Mouse (Mus musculus) kidney, adult 18-20 months (tissue): ENCODE results near the gene Snrnp48.

Experiments used
- DNase-seq: peaks from one replicate; pipeline ENCODE4 v3.0.0; 2021

Snrnp48 gene

DNA sequence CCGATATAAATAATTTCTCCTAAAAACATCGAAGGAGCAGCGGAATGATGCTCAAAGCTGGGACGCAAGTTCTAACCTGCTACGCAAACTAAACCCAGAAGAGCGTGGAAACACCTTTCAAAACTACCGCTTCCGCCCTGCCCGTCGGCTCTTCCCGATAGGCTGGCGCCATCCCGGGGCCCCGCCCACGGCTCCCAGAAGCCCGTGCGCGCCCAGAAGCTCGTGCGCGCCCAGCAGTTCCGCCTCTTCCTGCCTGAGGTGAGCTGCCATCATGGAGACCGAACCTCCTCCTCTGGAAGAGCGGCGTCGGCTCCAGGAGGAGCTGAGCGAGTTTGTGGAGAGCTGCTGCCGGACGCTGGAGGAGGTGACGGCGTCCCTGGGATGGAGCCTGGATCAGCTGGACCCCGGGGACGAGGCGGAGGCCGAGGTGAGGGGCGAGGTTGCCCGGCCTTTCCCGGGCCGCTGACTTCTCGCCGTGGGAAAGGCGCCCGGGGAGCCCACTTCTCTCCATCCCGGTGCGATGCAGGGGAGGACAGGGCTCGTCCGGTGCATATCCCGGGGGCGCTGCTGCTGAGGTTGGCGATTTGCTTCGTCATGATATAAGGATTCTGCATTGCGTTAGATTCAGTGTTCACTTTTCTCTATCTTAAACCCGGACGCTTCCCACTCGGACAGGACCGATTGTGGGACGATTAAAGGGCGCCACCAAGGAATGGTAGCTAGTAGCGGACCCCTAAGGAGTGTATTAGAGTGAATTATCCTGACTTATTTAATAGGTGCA, at the start of gene Snrnp48:
Gene Snrnp48 (plus strand): TSS at position 237 of the 781 bp plus-strand sequence.
- peak; percentile 89 for DNase-seq

DNA sequence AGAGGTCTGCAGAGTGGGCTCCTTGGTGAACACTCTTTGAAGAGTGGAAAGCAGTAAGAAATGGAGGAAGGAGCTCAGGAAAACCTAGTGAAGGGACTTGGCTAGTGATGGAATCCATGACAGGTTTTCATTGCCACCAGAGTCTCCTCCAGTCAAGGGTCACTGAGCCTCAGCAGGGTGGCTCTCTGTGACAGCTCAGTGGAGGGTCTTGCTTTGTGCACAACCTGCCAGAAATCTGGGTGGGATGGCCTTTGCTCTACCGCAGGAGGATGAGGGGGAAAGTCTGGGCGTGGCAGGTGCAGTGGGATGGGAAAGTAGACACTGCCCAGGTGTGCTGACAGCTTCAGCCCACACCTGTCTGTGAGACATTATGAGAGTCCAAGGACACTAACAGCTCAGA, 49.2 kb upstream of the Snrnp48 start:
- no peak for DNase-seq

DNA sequence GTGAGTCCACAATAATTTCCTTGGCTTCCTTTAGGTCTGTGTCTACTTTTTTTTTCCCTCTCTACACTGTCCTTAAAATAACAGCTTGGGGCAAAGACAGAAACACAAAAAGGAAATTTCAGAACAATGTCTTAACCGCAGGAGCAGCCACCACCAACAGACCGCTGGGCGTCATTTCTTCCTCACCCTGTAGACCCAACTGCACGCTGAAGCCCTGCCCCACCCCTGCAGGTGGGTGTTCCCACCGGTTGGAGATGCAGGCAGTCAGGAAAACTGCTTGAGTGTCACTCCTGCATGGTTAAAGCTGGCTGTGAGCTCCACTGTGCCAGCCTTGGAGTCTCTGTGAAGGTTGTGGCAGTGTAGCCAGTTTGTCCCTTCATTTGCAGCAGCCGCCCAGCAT, 47.1 kb upstream of the Snrnp48 start:
- no peak for DNase-seq

DNA sequence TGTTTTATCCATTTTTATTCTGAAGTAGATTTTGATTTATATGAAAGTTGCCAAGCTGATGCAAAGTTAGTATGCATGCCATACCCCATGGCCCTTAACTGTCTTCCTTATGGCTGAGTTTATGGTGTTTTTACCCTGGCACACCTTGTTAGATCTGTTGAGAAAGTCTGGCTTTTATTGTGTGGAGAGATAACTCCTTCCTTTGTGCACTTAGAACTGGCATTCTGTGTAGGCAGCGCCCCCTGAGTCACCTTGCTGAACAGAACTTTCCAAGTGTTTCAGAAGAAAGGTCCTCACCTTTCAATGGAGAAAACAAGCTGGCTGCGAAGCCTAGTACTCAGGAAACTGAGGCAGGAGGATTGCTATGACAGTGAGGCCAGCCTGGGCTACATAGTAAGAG, 42.7 kb upstream of the Snrnp48 start:
- no peak for DNase-seq

DNA sequence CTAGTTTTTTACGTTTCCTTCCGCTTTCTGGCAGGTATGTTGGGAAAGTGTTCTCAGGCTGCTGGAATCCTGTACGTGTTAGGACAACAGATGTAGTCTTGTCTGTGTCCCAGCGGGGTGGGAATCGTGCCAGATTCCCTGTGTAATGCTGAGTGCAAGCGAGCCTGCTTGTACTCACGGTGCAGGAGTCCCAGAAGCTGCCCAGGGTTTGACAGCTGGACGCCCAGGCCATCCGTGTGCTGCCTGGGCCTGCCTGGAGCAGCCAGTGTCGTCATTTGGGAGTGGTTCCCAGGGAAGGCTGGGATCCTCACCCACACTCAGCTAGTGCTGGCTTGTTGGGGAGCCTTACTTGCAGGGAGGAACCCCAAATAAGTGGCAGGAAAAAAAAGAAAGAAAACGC, 42.1 kb upstream of the Snrnp48 start:
- no peak for DNase-seq

DNA sequence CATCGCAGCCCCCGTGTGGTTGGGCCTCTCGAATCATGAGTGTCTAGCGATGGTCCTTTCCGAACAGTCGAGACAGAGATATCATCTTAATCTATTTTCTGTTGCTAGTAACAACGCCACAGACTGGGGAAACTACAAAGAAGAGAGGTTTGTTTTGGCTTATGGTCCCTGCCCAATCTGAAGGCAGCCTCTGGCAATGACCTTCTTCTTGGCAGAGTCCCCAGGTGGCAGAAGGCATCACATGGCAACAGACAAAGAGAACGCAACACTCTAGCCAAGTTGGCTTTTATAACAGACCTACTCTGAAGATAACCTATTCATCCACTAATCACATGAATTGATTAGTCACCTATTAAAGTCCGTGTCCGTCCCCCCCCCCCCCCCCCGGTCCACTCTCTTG, 39.8 kb upstream of the Snrnp48 start:
- no peak for DNase-seq

DNA sequence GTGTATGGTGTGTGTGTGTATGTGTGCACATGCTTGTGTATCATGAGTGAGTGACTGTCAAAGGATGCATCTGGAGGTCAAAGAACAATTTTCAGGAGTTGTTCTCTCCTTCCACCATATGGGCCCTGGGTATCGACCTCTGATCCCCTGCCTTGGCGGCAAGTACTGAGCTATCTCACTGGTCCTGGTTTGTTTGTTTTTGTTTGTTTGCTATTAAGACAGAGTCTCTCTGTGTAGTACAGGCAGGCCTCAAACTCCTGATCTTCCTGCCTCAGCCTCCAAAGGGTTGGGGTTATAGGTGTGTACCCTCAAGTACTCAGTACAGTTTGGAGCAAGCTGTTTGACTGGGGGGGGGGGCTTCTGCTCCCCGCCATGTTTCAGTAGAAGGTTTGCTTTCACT, 37.7 kb upstream of the Snrnp48 start:
- no peak for DNase-seq

DNA sequence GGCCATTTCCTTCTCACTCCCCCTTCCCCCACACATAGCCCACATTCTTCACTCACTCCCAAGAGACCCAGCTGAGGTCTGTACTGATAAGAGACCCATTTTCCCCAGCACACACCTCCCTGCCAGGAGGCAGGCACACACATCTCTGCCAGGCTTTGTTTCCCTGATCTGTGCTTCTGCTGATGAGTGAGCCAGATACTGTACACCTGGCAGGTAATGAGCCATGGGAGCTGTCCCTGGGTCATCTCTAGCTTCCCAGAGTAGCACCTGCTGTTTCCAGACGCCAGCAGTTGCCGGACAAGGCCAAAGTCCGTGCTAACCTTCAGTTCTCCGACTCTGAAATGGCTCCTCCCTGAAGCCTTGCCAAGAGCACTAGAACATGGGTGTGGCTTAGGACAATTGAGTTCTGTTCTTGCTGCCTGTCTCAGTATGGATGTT, 34.0 kb upstream of the Snrnp48 start:
- DNase-seq: peak; percentile 47

DNA sequence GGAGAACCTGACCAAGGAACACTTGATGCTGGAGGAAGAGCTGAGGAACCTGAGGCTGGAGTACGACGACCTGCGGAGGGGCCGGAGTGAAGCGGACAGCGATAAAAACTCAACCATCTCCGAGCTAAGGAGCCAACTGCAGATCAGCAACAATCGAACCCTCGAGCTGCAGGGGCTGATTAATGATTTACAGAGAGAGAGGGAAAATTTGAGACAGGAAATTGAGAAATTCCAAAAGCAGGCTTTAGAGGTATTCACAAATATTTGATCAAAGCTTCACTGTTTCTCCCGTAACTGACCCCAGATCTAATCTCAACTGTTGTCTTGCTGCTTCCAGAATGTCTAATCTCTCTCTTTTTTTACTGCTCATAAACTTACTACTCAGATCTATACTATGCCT, 11.3 kb upstream of the Snrnp48 start:
- no peak for DNase-seq

DNA sequence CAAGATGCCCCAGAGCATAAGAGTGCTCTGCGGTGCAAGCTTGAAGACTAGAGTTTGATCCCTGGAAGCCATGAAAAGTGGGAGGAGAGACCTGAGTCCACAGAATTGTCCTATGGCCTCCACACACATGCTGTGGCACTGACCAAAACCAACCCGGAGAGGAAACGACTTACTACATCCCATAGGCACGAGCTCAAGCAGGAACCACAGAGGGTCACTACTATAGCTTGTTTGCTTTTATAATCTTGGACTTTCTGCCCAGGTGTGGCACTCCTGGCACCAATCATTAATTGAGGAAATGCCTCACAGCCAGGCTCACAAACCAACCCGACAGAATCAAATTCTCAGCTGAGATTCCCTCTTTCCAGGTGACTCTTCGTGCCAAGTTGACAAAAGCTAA, 3.3 kb upstream of the Snrnp48 start:
- no peak for DNase-seq

DNA sequence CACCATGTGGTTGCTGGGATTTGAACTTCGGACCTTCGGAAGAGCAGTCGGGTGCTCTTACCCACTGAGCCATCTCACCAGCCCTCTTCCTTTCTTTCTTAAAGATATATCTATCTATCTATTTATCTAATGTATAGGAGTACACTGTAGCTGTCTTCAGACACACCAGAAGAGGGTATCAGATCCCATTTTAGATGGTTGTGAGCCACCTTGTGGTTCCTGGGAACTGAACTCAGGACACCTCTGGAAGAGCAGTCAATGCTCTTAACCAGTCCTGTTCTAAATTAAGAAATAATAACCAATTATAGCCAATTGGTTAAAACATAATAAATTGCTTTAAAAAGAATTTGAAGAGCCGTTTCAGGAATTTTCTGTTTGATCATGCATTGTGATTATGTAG, 567 bp upstream of the Snrnp48 start:
- DNase-seq: no peak

DNA sequence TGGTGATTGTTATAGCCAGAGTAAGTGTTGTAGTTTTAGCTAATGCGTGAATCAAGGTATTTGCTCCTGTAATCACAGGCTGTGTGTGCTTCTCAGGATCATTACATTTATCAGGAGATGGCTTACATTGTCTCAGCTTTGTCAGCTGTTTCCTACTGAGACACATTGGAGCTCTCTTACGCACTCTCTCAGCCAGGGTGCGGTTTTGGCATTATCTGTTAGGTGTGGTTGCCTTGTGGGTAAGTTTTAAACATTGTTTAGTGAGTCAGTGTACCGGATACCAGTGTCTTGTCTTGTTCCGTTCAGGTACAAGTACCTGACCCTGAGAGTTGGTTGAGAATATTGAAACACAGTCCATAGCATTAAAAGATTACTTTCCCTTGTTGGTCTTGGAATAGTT, 6.4 kb downstream of the Snrnp48 start:
- no peak for DNase-seq

DNA sequence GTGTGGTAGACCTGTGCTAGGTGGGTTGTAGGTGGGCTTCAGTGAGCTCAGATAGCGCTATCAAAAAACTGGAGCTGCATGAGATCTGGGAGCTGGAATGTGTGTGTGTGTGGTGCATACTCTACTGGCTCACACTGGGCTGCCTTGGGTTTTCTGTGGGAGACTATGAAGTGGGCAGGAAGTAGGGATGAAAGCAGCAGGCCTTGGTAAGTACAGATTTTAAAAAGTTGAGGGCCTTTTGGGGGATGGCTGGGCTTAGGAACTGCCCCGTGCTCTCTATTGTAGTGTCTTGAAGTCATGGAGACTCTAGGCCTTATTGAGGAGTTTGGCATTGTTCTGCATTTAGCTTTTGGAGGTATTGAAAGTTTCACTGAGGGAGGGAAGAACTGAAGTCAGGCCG, 13.9 kb downstream of the Snrnp48 start:
- DNase-seq: no peak

DNA sequence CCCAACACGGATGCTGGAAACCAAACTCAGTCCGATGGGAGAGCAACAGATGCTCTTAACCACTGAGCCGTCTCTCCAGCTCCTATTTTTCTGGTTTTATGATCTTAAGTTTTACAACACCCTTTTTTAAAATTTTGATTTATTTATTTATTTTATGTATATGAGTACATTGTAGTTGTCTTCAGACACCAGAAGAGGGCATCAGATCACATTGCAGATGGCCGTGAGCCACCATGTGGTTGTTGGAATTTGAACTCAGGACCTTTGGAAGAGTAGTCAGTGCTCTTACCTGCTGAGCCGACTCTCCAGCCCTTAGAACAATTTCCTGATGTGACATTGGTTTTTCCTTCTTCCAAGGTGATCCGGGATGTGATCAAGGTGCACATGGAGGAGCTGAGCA, 15.6 kb downstream of the Snrnp48 start:
- no peak for DNase-seq

DNA sequence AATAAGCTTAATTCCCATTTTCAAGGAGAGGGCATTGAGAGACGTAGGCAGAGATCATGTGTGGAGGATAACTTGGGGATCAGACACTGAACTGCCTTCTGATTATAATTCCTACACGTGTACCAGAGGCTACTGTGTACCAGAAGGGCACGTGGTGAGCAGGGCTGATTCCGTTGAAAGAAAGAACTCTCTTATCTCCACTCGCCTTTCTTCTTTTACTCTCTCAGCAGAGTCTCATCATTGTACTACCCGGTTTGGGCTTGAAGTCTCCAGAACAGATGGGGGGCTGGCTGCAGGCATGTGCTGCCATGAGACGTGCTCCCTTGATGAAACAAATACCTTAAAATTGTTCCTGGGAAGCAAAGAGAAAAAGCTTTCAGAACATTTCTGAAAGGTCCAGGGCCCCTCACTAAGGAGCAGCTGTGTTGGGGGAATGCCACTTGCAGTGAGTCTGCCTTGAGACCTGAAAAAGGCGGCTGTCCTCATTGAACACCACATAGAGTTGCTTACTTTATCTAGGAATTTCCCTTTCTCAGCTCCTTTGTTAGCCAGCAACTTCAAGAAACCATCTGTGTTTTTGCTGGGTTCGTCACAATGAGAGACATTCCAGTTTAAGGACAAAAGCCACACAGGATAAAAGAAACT, 25.6 kb downstream of the Snrnp48 start:
- no peak for DNase-seq

DNA sequence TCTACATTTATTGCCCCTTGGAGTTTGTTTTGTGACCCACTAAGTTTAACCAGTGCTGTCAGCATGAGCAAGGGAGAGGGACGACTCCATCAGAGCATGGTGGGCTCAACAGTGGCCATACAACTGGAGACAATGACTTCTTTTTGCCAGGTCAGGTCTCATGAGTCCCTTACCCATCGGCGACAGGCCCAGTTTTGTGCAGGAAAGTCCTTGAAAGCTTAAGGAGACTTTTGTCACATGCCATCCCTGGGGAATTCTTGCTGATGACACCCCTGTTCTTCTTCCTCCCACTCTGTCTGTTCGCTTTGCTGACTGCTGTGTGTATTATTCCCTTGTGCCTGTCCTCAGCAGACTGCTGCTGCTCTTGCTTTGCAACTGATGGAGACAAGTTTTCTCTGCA, 27.7 kb downstream of the Snrnp48 start:
- DNase-seq: no peak

DNA sequence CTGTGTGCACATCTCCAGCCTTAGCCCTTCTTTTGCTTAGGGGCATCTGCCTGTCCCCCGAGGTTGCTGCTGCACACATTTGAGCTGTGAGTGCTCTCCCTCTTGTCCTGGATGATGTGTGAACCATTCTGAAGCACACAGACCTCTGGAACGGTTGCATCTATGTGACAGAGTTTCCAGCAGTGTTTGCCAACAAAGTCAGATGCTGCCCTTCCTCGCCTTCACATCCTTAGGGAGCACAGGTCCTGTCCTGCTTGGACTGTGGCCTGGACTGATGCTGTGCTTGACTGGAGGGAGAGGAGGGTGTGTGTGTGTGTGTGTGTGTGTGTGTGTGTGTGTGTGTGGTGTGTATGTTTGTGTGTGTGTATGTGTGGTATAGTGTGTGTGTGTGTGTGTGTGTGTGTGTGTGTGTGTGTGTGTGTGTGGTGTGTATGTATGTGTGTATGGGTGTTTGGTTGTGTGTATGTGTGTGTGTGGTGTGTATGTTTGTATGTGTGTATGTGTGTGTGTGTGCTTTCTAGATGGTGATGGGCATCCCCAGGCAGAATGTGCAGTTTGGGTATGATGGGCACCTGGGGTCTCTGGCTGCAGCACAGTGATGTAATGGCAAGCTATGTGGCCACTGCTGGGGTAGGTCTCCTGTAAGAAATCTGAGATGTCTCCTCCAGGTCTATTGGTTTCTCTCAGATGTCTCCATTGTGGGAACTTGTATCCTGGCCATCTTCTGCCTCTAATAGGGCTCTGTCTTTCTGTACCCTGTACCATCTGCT, 28.3 kb downstream of the Snrnp48 start:
- DNase-seq: no peak

DNA sequence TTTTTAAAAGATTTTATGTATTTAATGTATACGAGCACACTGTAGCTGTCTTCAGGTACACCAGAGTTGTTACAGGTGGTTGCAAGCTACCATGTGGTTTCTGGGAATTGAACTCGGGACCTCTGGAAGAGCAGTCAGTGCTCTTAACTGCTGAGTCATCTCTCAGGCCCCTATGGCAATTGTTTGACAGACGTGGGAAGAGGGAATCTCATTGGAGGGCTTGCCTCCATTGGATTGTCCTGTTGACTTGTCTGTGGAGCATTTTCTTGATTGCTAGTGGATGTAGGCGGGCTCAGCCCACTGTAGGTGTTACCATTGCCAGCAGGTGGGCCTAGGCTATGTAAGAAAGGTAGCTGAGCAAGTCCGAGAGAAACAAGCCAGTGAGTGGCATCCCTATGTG, 29.9 kb downstream of the Snrnp48 start:
- no peak for DNase-seq

DNA sequence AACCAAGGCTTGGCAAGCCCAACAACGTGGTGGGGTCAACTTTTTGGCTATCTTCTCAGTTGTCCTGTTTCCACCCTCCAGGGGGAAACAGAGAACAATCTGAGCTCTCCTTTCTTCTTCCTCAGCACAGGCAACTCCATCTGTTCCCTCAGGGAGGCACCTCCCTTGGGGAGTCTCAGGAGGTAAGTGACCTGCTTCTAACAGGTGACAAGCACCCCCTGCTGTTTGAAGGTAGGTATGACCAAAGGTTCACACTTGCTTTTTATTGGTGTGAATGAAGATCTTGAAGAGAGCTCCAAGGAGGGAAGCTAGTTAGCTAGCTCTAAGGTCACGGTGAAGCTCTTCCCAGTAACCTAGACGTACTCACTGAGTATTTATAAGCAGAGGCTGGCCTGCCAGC, 30.6 kb downstream of the Snrnp48 start:
- DNase-seq: peak; percentile 8

DNA sequence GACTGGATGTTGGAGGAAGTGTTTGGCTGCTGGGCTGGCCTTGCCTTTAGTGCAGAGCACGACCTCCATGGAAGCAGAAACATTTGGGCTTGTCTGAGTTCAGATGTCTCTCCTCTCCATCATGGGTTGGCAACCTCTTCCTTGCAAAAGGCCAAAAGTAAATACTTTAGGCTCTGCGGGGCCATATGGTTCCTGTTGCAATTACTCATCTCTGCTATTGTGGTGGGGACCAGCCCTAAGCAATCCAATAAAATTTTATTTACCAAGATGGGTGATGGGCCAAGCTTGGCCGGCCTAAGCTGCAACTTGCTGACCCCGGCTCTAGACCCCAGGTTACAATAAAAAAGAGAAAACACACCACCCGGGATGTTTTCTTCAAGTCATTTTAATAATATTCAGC, 43.4 kb downstream of the Snrnp48 start:
- no peak for DNase-seq

DNA sequence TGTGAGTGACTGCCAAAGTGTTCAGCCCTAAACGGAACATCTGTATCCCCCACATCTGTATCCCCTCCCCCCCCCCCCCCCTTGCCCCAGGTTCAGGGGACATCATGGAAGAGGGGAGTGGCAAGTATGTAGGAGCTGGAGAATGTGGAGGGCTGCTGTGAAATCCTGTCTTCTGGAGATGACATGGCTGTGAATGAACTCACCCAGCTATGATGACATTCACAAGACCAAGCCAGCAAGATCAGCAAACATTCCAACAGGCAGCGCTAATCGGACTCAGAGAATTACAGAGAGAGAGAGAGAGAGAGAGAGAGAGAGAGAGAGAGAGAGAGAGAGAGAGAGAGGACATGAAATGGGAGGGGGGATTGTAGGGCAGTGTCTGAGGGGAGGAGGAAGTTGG, 46.5 kb downstream of the Snrnp48 start:
- DNase-seq: no peak

DNA sequence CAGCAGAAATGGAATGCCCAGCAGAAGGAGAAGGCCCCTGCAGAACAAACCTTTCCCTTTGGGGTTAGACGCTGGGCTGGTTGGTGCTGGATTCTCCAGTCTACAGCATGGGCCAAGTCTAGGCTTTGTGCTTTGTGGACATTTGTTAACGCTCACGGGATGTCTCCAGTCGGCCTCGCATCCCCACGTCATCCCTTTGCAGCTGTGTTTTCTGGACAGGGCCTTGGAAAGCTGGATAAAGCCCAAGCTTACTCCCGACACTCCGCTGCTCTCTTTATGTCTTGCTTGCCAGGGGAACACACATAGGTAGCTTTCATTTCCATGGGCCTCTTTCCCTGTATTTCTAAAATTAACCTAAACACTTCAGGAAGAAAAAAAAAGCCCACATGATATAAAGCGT, 49.0 kb downstream of the Snrnp48 start:
- DNase-seq: no peak

DNA sequence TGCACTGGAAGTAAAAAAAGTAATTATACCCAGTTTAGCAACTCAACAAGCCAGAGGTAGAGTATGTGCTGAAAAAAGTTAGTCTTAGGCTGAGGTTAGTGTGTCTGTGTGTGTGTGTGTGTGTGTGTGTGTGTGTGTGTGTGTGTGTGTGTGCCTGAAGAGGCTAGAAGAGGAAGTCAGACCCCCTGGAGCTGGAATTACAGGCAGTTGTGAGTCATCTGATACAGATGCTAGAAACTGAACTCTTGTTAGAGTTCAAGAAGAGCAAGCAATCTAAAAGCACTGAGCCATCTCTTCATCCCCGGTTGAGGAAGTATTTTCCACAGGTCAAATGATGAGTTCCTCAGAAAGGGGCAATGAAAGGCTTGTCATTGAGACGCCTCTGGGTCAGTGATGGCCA, 54.2 kb downstream of the Snrnp48 start:
- DNase-seq: no peak

DNA sequence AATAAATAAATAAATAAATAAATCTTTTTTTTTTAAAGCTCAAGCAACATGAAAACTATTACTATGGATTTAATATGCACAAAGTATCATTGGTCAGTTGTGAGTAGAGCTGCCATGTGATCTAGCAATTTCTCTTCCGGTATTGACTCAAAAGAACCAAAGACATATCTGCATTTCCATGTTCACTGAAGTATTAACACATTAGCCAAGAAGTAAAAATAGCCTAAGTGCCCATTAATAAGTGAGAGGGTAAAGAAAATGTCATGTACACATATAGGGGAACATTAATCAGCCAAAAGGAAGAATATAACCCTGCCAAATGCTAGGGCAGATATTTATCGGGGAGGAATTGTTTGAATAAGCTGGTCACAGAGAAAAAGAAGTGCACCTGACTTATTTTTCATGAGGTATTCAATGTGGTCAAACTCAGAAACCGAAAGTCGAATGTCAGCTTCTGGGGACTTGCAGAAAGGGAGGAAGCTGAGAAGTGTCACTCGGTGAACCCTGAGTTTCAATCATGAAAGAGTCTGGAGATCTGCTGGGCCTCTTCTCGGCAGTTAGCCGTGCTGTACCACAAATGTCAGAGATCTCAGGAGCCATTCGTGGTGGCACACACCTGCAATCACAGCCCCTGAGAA, 64.4 kb downstream of the Snrnp48 start:
- no peak for DNase-seq
